Mouse (Mus musculus): ENCODE measurements around the gene Txn2. TPM values are rescaled to one million over a fixed set of nuclear protein-coding genes. Genes with fewer than 3 reads are reported as not detected.
"Not testable (repeated sequence)": the region's sequence is repeated elsewhere in the genome, so short reads cannot be mapped to it uniquely, and the experiment has no call there.

The Txn2 gene
- total RNA-seq, 1 experiment from 2014 or later: 22.2 TPM

GRCm38 (mm10) chr15:77885945-77886344 is 42.9 kb downstream of the Txn2 start:
- ATAC-seq (ENCODE audit: extremely low read depth, insufficient number of reproducible peaks, low FRiP score, poor library complexity, severe bottlenecking): no peak

GRCm38 (mm10) chr15:77885159-77885558 is 43.6 kb downstream of the Txn2 start:
- ATAC-seq (ENCODE audit: extremely low read depth, insufficient number of reproducible peaks, low FRiP score, poor library complexity, severe bottlenecking): no peak

GRCm38 (mm10) chr15:77883697-77884010 is 45.2 kb downstream of the Txn2 start:
- no peak for ATAC-seq (ENCODE audit: extremely low read depth, insufficient number of reproducible peaks, low FRiP score, poor library complexity, severe bottlenecking)

- ATAC-seq (ENCODE audit: extremely low read depth, insufficient number of reproducible peaks, low FRiP score, poor library complexity, severe bottlenecking): no peak
Measured at GRCm38 (mm10) chr15:77882797-77883696, 45.8 kb downstream of the Txn2 start.

GRCm38 (mm10) chr15:77882297-77882696 is 46.5 kb downstream of the Txn2 start:
- no peak for ATAC-seq (ENCODE audit: extremely low read depth, insufficient number of reproducible peaks, low FRiP score, poor library complexity, severe bottlenecking)

- ATAC-seq (ENCODE audit: extremely low read depth, insufficient number of reproducible peaks, low FRiP score, poor library complexity, severe bottlenecking): no peak
Measured at GRCm38 (mm10) chr15:77881698-77882097, 47.1 kb downstream of the Txn2 start.

GRCm38 (mm10) chr15:77880738-77881137 is 48.1 kb downstream of the Txn2 start:
- no peak for ATAC-seq (ENCODE audit: extremely low read depth, insufficient number of reproducible peaks, low FRiP score, poor library complexity, severe bottlenecking)

GRCm38 (mm10) chr15:77879756-77880155 is 49.0 kb downstream of the Txn2 start:
- no peak for ATAC-seq (ENCODE audit: extremely low read depth, insufficient number of reproducible peaks, low FRiP score, poor library complexity, severe bottlenecking)

- peak; percentile 39; the same call in 1 of the 2 replicates for ATAC-seq (ENCODE audit: extremely low read depth, insufficient number of reproducible peaks, low FRiP score, poor library complexity, severe bottlenecking)
Measured at GRCm38 (mm10) chr15:77877209-77877608, 51.6 kb downstream of the Txn2 start.

GRCm38 (mm10) chr15:77876716-77877115 is 52.1 kb downstream of the Txn2 start:
- no peak for ATAC-seq (ENCODE audit: extremely low read depth, insufficient number of reproducible peaks, low FRiP score, poor library complexity, severe bottlenecking)

GRCm38 (mm10) chr15:77875953-77876352 is 52.9 kb downstream of the Txn2 start:
- no peak for ATAC-seq (ENCODE audit: extremely low read depth, insufficient number of reproducible peaks, low FRiP score, poor library complexity, severe bottlenecking)

GRCm38 (mm10) chr15:77874807-77875206 is 54.0 kb downstream of the Txn2 start:
- ATAC-seq (ENCODE audit: extremely low read depth, insufficient number of reproducible peaks, low FRiP score, poor library complexity, severe bottlenecking): peak; percentile 85

- ATAC-seq (ENCODE audit: extremely low read depth, insufficient number of reproducible peaks, low FRiP score, poor library complexity, severe bottlenecking): no peak; the same call in 1 of the 2 replicates
Measured at GRCm38 (mm10) chr15:77874310-77874709, 54.5 kb downstream of the Txn2 start.

GRCm38 (mm10) chr15:77873564-77873963 is 55.2 kb downstream of the Txn2 start:
- ATAC-seq (ENCODE audit: extremely low read depth, insufficient number of reproducible peaks, low FRiP score, poor library complexity, severe bottlenecking): no peak

- ATAC-seq (ENCODE audit: extremely low read depth, insufficient number of reproducible peaks, low FRiP score, poor library complexity, severe bottlenecking): no peak
Measured at GRCm38 (mm10) chr15:77872996-77873395, 55.8 kb downstream of the Txn2 start.

GRCm38 (mm10) chr15:77868340-77868739 is 60.5 kb downstream of the Txn2 start:
- ATAC-seq (ENCODE audit: extremely low read depth, insufficient number of reproducible peaks, low FRiP score, poor library complexity, severe bottlenecking): no peak

- ATAC-seq (ENCODE audit: extremely low read depth, insufficient number of reproducible peaks, low FRiP score, poor library complexity, severe bottlenecking): not testable (repeated sequence)
Measured at GRCm38 (mm10) chr15:77867231-77867968, 61.4 kb downstream of the Txn2 start.

GRCm38 (mm10) chr15:77866583-77867220 is 62.1 kb downstream of the Txn2 start:
- no peak for ATAC-seq (ENCODE audit: extremely low read depth, insufficient number of reproducible peaks, low FRiP score, poor library complexity, severe bottlenecking)

All from neutrophil, adult 5-6 weeks (primary cell).